Mouse (Mus musculus) embryo, embryonic 9.5 days (tissue): ENCODE measurements around the gene Tmem210.
"Not testable (repeated sequence)": the region's sequence is repeated elsewhere in the genome, so short reads cannot be mapped to it uniquely, and the experiment has no call there.

Source experiments
- DNase-seq: peaks from one replicate; pipeline ENCODE4 v3.0.0-alpha.2; 2017; ENCODE audit errors: extremely low spot score

Tmem210 gene

DNA sequence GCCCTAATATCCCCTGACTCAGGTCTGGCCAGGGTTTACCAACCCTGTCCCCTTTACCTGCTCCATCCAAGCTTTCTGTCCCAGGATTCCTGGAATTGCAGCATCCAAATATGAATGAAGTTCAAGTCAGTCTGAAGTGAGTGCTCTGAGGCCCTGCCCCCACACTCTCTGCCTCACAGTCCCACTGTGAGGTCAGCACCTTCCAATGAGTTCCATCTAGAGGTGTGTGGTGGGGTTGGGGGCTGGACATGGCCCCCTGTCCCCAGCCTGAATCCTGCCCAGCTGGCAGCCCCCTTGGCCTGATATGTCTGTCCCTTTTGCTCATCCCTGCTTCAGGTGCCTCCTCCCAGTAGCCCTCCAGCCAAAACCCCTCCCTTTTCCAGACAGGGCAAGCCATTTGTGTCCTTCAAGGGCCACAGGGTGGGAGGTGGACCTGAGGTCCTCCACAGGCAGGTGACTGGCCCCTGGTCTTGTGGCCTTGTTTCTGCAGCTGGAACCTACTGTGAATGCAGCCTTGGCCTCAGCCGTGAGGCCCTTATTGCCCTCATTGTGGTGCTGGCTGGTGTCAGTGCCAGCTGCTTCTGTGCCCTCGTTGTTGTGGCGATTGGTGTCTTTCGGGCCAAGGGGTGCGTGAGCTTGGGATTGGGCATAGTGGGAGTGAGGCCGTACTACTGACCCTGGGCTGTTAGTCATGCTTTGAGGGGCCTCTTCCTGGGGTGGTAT lies at the start of gene Tmem210:
Gene Tmem210, plus strand, starts transcription at position 219 of the 723 bp plus-strand sequence.
- no peak for DNase-seq

- no peak for DNase-seq
Measured at GRCm38 (mm10) chr2:25239766-25240165, 48.2 kb upstream of the Tmem210 start.

DNA sequence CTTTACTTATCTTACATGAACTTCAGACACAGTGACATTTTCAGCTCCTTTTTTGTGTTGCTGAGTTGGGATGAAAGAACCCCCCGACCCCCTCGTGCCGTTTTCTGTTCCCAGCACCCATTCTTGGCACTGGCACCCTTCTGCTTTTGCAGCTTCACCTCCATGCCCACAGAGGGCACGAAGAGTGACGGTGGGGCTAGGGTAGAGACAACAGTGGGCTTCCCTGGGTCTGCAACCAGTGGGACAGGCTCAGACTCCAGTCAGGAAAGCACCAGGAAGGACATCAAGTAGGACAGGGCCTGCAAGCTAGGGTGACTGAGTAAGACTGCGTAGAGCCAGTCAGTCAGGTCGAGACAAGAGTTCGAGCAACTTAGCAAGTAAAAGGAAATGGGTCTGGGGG lies 47.6 kb upstream of the Tmem210 start:
- no peak for DNase-seq

GRCm38 (mm10) chr2:25240723-25241437 lies 47.1 kb upstream of the Tmem210 start:
- DNase-seq, result peak; percentile 75

GRCm38 (mm10) chr2:25241438-25241775 lies 46.5 kb upstream of the Tmem210 start:
- no peak for DNase-seq

DNA sequence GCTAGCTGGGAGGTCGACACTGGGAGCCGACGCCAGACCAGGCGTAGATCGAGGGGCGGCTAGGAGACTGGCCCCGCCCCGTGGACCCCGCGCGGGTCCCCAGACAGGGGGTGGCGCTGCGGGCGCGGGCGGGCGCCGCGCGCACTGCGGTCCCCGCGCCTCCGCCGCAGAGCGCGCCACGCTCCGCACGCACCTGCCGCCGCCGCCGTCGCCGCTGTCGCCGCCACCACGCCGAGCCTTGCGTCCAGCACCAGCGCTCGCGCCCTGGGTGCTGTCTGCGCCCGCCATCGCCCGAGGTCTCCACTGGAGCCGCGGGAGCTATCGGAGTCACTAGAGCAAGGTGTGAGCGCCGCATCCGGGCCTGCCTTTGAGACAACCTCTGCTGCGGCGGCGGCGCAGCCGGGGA lies 45.8 kb upstream of the Tmem210 start, which contains the start of the genes Rnf208 and Cysrt1:
Gene Rnf208, plus strand, starts transcription at position 155 of the 406 bp plus-strand sequence.
Gene Cysrt1, minus strand, starts transcription at position 352 of the 406 bp plus-strand sequence.
- no peak for DNase-seq

DNA sequence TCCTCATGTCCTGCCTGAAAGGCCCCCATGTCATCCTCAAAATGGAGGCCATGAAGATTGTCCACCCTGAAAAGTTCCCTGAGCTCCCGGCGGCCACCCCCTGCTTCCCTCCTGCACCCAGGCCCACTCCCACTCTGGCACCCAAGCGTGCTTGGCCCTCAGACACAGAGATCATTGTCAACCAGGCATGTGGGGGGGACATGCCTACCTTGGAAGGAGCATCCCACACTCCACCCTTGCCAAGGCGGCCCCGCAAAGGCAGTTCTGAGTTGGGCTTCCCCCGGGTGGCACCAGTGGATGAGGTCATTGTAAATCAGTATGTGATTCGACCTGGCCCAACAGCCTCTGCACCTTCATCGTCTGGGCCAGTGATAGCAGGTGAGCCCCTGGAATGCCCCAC lies 44.6 kb upstream of the Tmem210 start:
- DNase-seq, result no peak

DNA sequence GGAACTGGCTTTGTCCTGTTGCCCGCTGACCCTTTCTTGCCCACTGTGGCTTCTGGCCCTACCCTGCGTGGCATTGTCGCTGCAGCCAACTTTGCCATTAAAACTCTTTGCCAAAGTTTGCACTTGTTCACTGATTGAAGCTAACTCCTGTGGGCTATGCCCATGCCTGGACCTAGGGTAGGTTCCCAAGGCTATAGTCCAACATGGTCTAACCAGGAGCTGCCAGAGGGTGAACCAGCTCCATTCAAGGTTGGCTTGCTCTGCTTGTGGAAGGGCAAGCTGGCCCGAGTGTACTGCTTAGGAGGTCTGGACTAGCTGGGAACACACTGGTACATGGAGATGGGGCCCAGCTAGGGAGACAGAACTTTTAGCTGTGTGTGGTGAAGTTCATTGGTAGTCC lies 43.8 kb upstream of the Tmem210 start:
- no peak for DNase-seq

DNA sequence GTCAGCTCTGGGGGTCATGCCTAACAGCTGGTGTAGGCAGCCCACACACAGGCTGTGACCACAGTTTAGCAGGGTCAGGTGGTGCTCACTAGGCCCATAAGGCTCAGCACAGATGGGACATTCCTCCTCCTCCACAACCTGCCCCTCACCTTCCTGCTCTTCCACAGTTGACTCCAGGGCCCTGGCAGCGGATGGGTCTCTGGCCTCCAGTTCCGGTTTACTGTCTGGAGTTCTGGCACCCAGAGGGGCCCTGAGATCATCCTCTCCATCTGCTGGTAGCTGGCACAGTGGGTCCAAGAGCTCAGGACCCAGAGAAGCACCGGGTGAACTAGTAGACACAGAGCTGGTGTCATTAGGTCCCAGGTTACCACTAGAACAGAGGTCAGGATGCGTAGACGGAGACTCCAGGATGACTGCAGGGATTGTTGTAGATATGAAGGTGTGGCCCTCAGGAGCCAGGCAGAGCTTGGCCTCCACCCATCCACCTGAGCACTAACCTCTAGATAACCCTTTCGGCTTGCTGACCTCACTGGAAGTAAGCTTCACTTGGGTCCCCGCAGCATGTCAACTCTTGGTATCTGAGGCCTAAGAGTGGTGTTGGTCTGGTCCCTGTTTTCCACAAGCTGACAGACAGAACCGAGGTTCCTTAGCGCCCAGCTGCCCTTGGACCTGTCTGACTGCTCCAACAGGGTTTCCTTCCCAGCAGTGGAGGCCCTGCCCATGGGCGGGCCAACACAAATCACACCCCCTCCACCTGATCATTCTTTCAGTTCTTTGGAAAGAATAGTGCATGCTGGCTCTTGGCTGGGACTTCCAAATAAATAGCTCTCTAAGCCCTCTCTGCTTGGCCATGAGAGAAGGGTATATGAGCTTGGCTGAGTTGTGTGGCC lies 41.5 kb upstream of the Tmem210 start, which contains the start of gene AL732309.1:
Gene AL732309.1, minus strand, starts transcription at position 681 of the 890 bp plus-strand sequence.
- no peak for DNase-seq

DNA sequence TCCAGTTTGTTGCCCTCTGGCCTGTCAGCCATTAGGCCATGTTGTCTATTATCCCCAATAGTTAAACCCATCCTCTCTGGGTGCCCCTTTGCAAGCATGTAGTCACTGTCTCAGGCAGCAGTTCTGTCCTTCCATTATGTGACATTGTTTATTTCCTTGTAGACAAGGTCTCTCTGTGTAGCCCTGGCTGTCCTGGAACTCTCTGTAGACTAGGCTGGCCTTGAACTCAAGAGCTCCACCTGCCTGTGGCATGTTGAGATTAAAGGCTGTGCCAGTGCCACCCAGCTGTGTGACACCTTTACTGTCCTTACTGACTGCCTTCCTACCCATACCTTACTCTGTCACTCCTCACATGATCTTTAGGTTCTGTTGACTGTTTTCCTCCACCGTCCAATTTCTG lies 35.6 kb upstream of the Tmem210 start:
- no peak for DNase-seq

GRCm38 (mm10) chr2:25255284-25255779 lies 32.6 kb upstream of the Tmem210 start, which contains the start of gene Tmem203:
Gene Tmem203, plus strand, starts transcription at chr2:25255439.
- DNase-seq, result peak; percentile 95

DNA sequence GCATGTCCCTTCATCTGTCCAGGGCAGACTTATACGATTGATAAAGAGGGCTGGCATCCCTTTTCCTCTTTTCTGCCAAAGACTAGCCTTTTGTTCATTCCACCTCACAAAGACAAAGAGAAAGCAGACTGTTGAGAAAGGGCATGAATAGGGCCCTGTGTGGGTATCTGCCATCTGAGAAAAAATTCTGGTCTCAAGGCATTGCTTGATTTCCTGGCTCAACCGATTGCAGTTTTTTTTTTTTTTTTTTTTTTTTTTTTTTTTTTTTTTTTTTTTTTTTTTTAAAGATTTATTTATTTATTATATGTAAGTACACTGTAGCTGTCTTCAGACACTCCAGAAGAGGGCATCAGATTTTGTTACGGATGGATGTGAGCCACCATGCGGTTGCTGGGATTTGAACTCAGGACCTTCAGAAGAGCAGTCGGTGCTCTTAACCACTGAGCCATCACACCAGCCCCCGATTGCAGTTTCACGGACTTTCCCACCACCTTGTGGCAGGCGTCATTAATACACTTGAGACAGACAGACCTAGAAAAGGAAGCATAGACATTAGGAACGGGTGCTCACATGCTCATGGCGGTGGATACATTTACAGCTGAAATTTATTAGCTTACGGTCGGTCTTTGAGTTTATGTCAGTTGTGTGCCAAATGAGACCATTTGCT lies 31.4 kb upstream of the Tmem210 start:
- DNase-seq, result peak; percentile 45

- not testable (repeated sequence) for DNase-seq
Measured at GRCm38 (mm10) chr2:25257250-25257649, 30.7 kb upstream of the Tmem210 start.

DNA sequence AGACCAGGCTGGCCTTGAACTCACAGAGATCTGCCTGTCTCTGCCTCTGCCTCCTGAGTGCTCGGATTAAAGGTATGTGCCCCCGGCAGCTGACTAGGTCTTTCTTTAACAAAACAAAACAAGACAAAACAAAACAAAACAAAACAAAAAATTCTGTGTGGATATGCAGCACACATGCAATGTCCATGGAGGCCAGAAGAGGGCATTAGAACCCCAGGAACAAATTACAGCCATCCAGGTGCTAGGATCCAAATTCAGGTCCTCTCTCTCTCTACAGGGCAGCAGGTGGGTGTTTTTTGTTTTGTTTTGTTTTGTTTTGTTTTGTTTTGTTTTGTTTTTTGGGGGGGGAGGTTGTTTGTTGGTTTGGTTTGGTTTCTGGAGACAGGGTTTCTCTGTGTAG lies 29.1 kb upstream of the Tmem210 start:
- no peak for DNase-seq

DNA sequence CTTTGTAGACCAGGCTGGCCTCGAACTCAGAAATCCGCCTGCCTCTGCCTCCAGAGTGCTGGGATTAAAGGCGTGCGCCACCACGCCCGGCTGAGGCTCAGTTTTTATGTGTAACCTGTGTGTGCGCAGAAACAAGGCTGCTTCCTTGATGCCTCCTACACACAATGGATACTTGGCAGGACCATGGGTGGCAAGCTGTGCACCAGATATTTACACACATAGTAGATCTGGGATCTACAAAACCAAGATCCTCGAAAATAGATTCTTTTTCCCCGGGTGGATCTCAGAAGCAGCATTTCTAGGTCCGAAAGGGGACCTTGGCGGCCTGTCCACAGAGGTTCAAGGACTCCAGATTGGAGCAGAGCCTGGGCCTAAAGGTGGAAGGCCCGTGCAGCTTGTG lies 26.1 kb upstream of the Tmem210 start:
- DNase-seq, result no peak

DNA sequence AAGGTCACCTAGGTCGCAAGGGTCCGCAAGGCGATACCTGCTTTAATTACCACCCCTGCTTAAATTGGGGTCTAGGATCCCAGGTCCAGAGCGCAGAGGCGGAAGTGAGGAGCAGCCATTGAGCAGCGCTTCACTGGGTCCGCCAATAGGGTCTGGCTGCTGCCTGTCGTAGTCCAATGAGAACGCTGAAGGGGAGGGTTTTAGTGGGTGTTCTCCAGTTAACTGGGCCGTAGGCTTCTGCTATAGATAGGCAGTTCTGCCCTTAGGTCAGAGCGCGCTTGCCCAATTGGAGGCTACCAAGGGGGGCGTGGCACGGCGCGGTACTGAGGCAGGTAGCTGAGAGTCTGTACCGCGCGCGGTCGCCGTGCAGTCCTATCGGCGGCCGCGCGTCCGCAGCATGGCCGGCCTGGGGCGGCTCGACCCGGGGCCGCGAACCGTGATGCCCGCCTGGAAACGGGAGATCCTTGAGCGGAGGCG lies 25.6 kb upstream of the Tmem210 start, which contains the start of gene Tprn:
Gene Tprn, plus strand, starts transcription at position 328 of the 477 bp plus-strand sequence.
- peak; percentile 90 for DNase-seq

GRCm38 (mm10) chr2:25262795-25263622 lies 24.9 kb upstream of the Tmem210 start:
- DNase-seq, result peak; percentile 16

GRCm38 (mm10) chr2:25263623-25264285 lies 24.2 kb upstream of the Tmem210 start:
- DNase-seq, result no peak

- no peak for DNase-seq
Measured at GRCm38 (mm10) chr2:25264286-25264660, 23.7 kb upstream of the Tmem210 start.

DNA sequence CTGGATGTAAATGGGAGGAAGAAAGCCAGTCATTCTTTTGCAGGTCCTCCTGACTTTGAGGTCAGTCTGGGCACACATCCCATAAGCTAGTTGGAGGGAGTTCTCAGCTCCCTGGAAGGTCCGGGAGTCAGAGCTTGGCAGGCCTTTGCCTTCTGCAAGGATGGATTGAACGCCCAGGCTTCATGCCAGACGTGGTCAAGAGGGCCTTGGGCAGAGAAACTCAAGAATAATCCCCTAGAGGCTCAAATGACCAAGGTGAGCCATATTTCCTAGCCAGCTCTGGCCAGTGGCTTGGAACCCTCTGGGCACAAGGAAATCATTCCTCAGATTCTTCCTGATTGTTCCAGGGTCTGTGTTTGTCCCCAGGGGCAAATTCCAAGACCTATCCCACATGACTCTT lies 23.1 kb upstream of the Tmem210 start:
- no peak for DNase-seq
